Mouse (Mus musculus) heart, embryonic 14.5 days (tissue): ENCODE data around the gene Huwe1. TPM values are rescaled to one million over a fixed set of nuclear protein-coding genes. Genes with fewer than 3 reads are reported as not detected.
A peak's percentile ranks its signal among the peaks of the same experiment; 100 is the strongest.

Source experiments
- ATAC-seq: fragments of 200-750 bp; cut with Nextera tagmentation; 2 replicates; pipeline ENCODE4 v1.8.0; 2017; ENCODE audit warnings: low read depth, moderate TSS enrichment; ENCODE audit not compliant: insufficient number of reproducible peaks, insufficient read depth, low FRiP score
- H3K27ac ChIP-seq, 2 experiments: fragments of 200-500 bp in 1 of 2; fragments of 300-500 bp in 1 of 2; sonication (generic) in 1 of 2; replicated peaks in 1 of 2; 2 replicates each; pipeline ENCODE4 v1.5.1; 2012 to 2014; ENCODE audit warnings: low read depth in 2 of 2, low read length in 2 of 2, control low read depth in 1 of 2, mild to moderate bottlenecking in 1 of 2, mixed read lengths in 1 of 2; ENCODE audit not compliant: control insufficient read depth in 1 of 2, insufficient read depth in 1 of 2
- H3K27me3 ChIP-seq: fragments of 300-500 bp; sonication (generic); 2 replicates; pipeline ENCODE4 v1.6.1; 2014; ENCODE audit warnings: mild to moderate bottlenecking, low read length, control low read depth; ENCODE audit not compliant: control insufficient read depth, insufficient read depth
- H3K36me3 ChIP-seq: fragments of 300-500 bp; sonication (generic); 2 replicates; pipeline ENCODE4 v1.6.1; 2014; ENCODE audit warnings: mild to moderate bottlenecking, control low read depth, low read length, mixed read lengths; ENCODE audit not compliant: control insufficient read depth, insufficient read depth
- H3K4me1 ChIP-seq, 2 experiments: fragments of 200-500 bp in 1 of 2; fragments of 300-500 bp in 1 of 2; sonication (generic) in 1 of 2; 2 replicates each; pipeline ENCODE4 v1.6.1; 2012 to 2014; ENCODE audit warnings: low read length in 2 of 2, control low read depth in 1 of 2, mixed read lengths in 1 of 2; ENCODE audit not compliant: control insufficient read depth in 2 of 2, insufficient read depth in 2 of 2
- H3K4me2 ChIP-seq: fragments of 300-500 bp; sonication (generic); 2 replicates; pipeline ENCODE4 v1.6.1; 2014; ENCODE audit warnings: mild to moderate bottlenecking, low read length
- H3K4me3 ChIP-seq, 2 experiments: fragments of 200-500 bp in 1 of 2; fragments of 300-500 bp in 1 of 2; sonication (generic) in 1 of 2; 2 replicates each; pipeline ENCODE4 v1.5.1; 2012 to 2014; ENCODE audit warnings: low read length in 2 of 2, mild to moderate bottlenecking in 2 of 2, control low read depth in 1 of 2, low read depth in 1 of 2, moderate library complexity in 1 of 2; ENCODE audit not compliant: control insufficient read depth in 1 of 2, insufficient read depth in 1 of 2
- H3K9ac ChIP-seq: fragments of 300-500 bp; sonication (generic); 2 replicates; pipeline ENCODE4 v1.6.1; 2014; ENCODE audit warnings: mild to moderate bottlenecking, low read length
- H3K9me3 ChIP-seq: fragments of 300-500 bp; sonication (generic); 2 replicates; pipeline ENCODE4 v1.6.1; 2016; ENCODE audit warnings: low read length, control low read depth; ENCODE audit not compliant: control insufficient read depth
- WGBS: fragments of 180-500 bp; shearing (Covaris S2); extraction: QIAGEN DNeasy Blood & Tissue Kit; methylation state at CpG from one replicate; pipeline ENCODE4 v1.1.7; 2014; 5-methylcytosine and 5-hydroxymethylcytosine counted together
- polyA plus RNA-seq: library from polyadenylated mRNA; unstranded; fragments of >200 nt; fragmentation: Nextera tagmentation; extraction: Ambion mirVana; gene quantifications from 2 replicates; pipeline ENCODE4 v1.2.1, GENCODE M21; 2014

The Huwe1 gene
- 37.7 and 45.2 TPM in 2 replicates for polyA plus RNA-seq

GRCm38 (mm10) chrX:151800701-151801511 lies at the start of gene Huwe1:
Gene Huwe1 (plus strand): TSS chrX:151800807.
- no peaks in the 10 kb centered on the region for H3K36me3 ChIP-seq
- 16% methylated on average over 34 of the region's 36 CpGs for WGBS
- H3K4me2 ChIP-seq = peak within 1 kb of the TSS; percentile 64
- H3K27me3 ChIP-seq = no peaks in the 10 kb centered on the region
- H3K9me3 ChIP-seq = no peaks in the 10 kb centered on the region
- H3K27ac ChIP-seq = peak within 1 kb of the TSS; percentile 87 to 97
- H3K4me3 ChIP-seq = peak within 1 kb of the TSS; percentile 58 to 84
- ATAC-seq = peak; percentile 61
- peak within 1 kb of the TSS; percentile 76 for H3K9ac ChIP-seq
- no peaks in the 10 kb centered on the region for H3K4me1 ChIP-seq

DNA sequence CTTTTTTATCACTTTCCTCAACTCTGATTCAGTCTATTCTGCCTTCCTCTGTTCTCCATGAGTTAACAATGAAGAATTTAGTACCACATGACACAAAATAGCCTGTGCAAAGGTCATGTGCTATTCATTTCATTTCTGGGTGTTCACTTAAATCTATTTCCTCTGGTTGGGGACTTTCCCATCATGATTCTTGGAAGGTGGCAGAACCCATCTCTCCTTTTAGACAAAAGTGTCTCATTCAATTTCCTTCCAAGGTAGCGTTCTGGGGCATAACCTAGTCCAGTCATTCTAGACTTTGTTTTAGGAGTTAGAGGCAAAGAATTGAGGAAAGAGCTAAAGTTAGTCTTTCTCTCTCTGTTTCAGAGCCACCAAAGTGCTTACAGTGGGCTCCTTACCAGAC lies 20.3 kb upstream of the Huwe1 start:
- no peak overlapping the region for H3K4me2 ChIP-seq
- no peak for ATAC-seq
- no peak overlapping the region for H3K4me3 ChIP-seq
- H3K27ac ChIP-seq = no peak overlapping the region
- H3K9ac ChIP-seq = no peak overlapping the region
- no peaks in the 10 kb centered on the region for H3K4me1 ChIP-seq
- H3K36me3 ChIP-seq = no peaks in the 10 kb centered on the region
- no peaks in the 10 kb centered on the region for H3K9me3 ChIP-seq
- WGBS = 72% methylated on average over 1 of the region's 1 CpGs
- H3K27me3 ChIP-seq = 0 out of 2 replicates have a peak, but pooled peaks cover 5% of the 10 kb centered on the region

GRCm38 (mm10) chrX:151782939-151783338 lies 17.7 kb upstream of the Huwe1 start:
- WGBS = 77% methylated on average over 4 of the region's 4 CpGs
- no peaks in the 10 kb centered on the region for H3K4me1 ChIP-seq
- no peak overlapping the region for H3K4me2 ChIP-seq
- H3K4me3 ChIP-seq = no peak overlapping the region
- H3K9ac ChIP-seq = no peak overlapping the region
- no peaks in the 10 kb centered on the region for H3K9me3 ChIP-seq
- H3K27ac ChIP-seq = no peak overlapping the region
- no peaks in the 10 kb centered on the region for H3K36me3 ChIP-seq
- ATAC-seq = no peak
- H3K27me3 ChIP-seq = 0 out of 2 replicates have a peak, but pooled peaks cover 5% of the 10 kb centered on the region

DNA sequence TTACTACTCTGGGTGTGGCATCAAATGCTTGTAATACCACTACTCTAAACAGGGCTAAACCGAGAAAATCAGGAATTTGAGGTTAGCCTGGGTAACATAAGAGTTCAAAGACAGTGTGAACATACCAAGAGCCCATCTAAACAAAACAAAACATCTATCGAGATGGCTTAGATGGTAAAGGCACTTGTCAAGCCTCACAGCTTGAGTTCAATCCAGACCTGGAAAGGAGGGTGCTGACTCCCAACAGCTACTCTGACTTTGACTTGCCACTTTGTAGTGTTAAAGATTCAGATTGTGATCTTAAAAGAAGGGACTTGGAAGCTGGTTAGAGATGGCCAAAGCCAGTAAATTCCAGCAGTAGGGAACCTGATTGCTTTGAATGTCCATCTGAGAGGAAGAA lies 7.8 kb upstream of the Huwe1 start:
- WGBS = 28% methylated on average over 2 of the region's 2 CpGs

DNA sequence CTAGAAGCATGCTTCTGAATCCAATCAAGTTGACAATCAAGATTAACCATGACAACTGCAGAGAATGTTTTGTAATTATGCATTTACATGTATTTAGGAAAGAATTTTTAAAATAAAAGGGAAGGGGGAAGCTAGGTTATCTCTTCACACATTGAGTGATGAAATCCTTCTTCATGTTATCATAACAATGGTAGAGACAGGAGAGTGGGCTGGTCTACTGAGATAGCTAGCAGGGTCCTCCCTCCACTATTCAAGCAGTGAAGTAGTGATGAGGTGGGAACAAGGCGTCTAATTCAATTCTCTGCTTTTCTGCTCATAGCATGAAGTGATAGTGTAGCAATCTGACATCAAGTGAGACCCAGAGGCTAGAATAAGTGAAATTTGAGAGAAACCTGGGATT lies 2.6 kb upstream of the Huwe1 start:
- no peak overlapping the region for H3K27ac ChIP-seq
- no peaks in the 10 kb centered on the region for H3K4me1 ChIP-seq
- H3K9ac ChIP-seq = no peak overlapping the region
- WGBS = 50% methylated on average over 1 of the region's 1 CpGs
- H3K27me3 ChIP-seq = 0 out of 2 replicates have a peak, but pooled peaks cover under 1% of the 10 kb centered on the region
- no peak overlapping the region for H3K4me3 ChIP-seq
- no peak overlapping the region for H3K4me2 ChIP-seq
- no peaks in the 10 kb centered on the region for H3K9me3 ChIP-seq
- no peak for ATAC-seq
- H3K36me3 ChIP-seq = no peaks in the 10 kb centered on the region

More for the DNA sequence above, 7.8 kb upstream of the Huwe1 start:
- no peak overlapping the region for H3K4me3 ChIP-seq
- no peak overlapping the region for H3K4me2 ChIP-seq
- no peaks in the 10 kb centered on the region for H3K36me3 ChIP-seq
- no peaks in the 10 kb centered on the region for H3K9me3 ChIP-seq
- H3K4me1 ChIP-seq = no peaks in the 10 kb centered on the region
- H3K27me3 ChIP-seq = 0 out of 2 replicates have a peak, but pooled peaks cover 2% of the 10 kb centered on the region
- no peak overlapping the region for H3K27ac ChIP-seq
- no peak overlapping the region for H3K9ac ChIP-seq
- ATAC-seq = no peak

DNA sequence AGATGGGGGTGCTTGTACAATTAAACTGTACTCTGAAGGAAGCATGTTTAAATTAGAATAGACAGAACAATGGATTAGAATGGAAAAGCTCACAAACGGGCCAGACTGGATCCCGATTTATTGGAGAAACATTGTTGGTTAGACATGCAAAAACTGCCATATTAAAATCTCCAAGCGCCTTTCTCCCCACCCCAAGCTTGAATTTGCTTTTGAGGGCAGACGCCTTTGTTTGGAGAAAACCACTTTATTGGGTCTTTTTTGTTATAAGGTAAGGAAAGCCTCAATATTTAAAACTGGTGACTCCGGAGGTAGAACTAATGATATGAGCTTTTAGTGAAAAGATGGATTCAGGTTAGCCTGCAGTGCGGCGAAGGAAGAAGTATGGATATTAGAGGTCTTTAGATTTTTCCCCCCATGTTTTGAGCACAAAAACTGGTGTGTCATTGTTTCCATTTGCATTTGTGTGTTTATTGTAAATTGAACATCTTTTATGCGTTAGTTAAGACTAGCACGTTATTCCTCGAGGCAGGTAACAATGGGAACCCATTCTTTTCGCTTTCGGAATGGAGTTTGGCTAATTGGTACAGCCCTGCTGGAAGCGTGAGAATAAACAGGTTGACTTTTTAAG lies 1.8 kb downstream of the Huwe1 start:
- Histone ChIP-seq H3K27me3 (no peaks in the 10 kb centered on the region), H3K9ac (peak overlapping the region; percentile 74), H3K4me2 (peak overlapping the region; percentile 64), H3K9me3 (no peaks in the 10 kb centered on the region), H3K36me3 (peaks cover under 1% of the 10 kb centered on the region; the same call in 1 of the 2 replicates), H3K27ac (peak overlapping the region; percentile 89 to 91), H3K4me3 (peak overlapping the region; percentile 42 to 58; a peak in 3 of 4 replicates), H3K4me1 (no peaks in the 10 kb centered on the region)
- 23% methylated on average over 13 of the region's 13 CpGs for WGBS
- ATAC-seq = no peak

DNA sequence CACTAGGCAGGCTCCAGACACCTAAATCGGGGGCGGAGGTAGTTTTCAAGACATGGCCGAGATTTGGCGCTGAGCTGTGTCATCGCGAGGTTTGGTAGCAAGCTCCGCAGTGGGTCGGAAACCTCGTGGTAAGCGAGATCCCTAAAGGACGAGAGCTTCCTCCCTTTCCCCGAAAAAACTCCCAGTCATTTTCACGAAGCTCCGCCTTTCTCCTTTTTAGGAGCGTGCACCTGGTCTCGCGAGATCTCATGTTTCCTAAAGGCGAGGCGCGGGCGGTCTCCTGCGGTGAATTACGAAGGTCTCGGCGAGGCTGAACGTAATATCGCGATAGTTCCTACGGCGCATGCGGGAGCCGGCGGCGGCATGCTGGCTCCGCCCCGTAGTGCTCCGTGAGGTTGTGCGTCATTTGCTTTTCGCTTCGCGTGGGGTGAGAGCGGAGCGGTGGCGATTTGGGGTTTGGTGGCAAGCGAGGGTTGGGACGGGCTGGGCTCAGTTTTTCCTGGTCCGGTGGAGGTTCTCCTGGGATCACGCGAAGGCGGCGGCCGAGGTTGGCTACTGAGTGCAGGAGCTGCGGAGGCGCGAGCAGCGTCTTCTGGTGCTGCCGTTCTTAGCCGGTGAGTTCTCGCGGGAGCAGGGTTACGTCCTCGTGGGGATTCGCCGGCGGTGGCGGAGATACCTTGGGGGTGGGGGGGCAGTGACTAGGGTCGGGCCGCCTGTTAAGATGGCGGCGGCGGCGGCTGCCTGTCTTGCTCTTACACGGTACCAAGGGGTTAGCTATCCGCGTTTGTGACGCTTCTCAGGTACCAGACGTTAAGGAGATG lies 2.6 kb downstream of the Huwe1 start:
- H3K4me2 ChIP-seq = peak overlapping the region; percentile 75
- H3K4me1 ChIP-seq = no peaks in the 10 kb centered on the region
- WGBS = 17% methylated on average over 77 of the region's 77 CpGs
- peak; percentile 92 for ATAC-seq
- peak overlapping the region; percentile 58 to 75 for H3K4me3 ChIP-seq
- H3K9ac ChIP-seq = peak overlapping the region; percentile 80
- H3K27me3 ChIP-seq = no peaks in the 10 kb centered on the region
- H3K9me3 ChIP-seq = no peaks in the 10 kb centered on the region
- peak overlapping the region; percentile 96 to 98 for H3K27ac ChIP-seq
- peaks cover 6% of the 10 kb centered on the region; the same call in 1 of the 2 replicates for H3K36me3 ChIP-seq
